Mouse (Mus musculus) intestine, postnatal 0 days (tissue): Measurements from ENCODE around the gene Gm3739. TPM values are rescaled to one million over a fixed set of nuclear protein-coding genes. Genes with fewer than 3 reads are reported as not detected.
"Not testable (repeated sequence)": the region's sequence is repeated elsewhere in the genome, so short reads cannot be mapped to it uniquely, and the experiment has no call there.

Experiments
- ATAC-seq: fragments of 200-750 bp; cut with Nextera tagmentation; 2 replicates; pipeline ENCODE4 v1.8.0; 2017; ENCODE audit warnings: mild to moderate bottlenecking, moderate TSS enrichment, moderate library complexity
- H3K27ac ChIP-seq: fragments of 300-500 bp; sonication (generic); 2 replicates; pipeline ENCODE4 v1.5.1; 2014; ENCODE audit warnings: mild to moderate bottlenecking, low read depth, low read length, moderate library complexity
- H3K27me3 ChIP-seq: fragments of 300-500 bp; sonication (generic); replicated peaks from 2 replicates; pipeline ENCODE4 v1.6.1; 2014; ENCODE audit warnings: low read length, mixed read lengths; ENCODE audit not compliant: control insufficient read depth, insufficient read depth
- H3K36me3 ChIP-seq: fragments of 300-500 bp; sonication (generic); 2 replicates; pipeline ENCODE4 v1.6.1; 2014; ENCODE audit warnings: mild to moderate bottlenecking, moderate library complexity; ENCODE audit not compliant: control insufficient read depth, insufficient read depth
- H3K4me1 ChIP-seq: fragments of 300-500 bp; sonication (generic); replicated peaks from 2 replicates; pipeline ENCODE4 v1.6.1; 2014; ENCODE audit warnings: antibody characterized with exemption, low read length, mixed read lengths; ENCODE audit not compliant: control insufficient read depth, insufficient read depth
- H3K4me2 ChIP-seq: fragments of 300-500 bp; sonication (generic); replicated peaks from 2 replicates; pipeline ENCODE4 v1.6.1; 2014; ENCODE audit warnings: low read depth, mild to moderate bottlenecking, moderate library complexity
- H3K4me3 ChIP-seq: fragments of 300-500 bp; sonication (generic); 2 replicates; pipeline ENCODE4 v1.5.1; 2014; ENCODE audit warnings: low read depth, low read length
- H3K9ac ChIP-seq: fragments of 300-500 bp; sonication (generic); 2 replicates; pipeline ENCODE4 v1.6.1; 2014; ENCODE audit warnings: mild to moderate bottlenecking, low read depth, low read length
- H3K9me3 ChIP-seq: fragments of 300-500 bp; sonication (generic); 2 replicates; pipeline ENCODE4 v1.6.1; 2016; ENCODE audit warnings: mixed run types; ENCODE audit not compliant: control insufficient read depth
- WGBS: fragments of 180-500 bp; shearing (Covaris S2); extraction: QIAGEN DNeasy Blood & Tissue Kit; methylation state at CpG from one replicate; pipeline ENCODE4 v1.1.7; 2014; 5-methylcytosine and 5-hydroxymethylcytosine counted together
- polyA plus RNA-seq: library from polyadenylated mRNA; unstranded; fragments of >200 nt; fragmentation: Nextera tagmentation; extraction: Ambion mirVana; gene quantifications from 2 replicates; pipeline ENCODE4 v1.2.1, GENCODE M21; 2015

Gm3739 gene
- polyA plus RNA-seq, result 0.24 and 0.27 TPM in 2 replicates

DNA sequence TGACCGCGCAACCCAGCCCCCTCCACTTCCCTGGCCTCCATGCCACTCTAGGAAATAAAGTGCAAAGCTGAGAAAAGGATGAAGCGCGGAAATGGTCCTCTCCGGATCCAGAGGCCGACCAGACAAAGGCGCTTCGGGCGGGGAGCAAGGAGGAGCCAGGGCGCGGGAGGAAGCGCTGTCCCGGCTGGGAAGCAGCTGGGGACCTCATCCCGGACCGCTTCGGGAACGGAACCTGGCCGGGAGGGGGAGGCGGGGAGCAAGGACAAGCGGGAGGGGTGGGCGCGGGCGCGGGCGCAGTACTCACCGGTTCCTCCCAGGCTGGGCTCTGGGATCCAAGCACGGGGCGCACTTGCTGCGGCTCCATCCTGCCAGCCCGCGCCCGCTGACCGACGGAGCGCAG, at the start of gene Gm3739:
Gm3739 (minus strand) TSS at position 389 of the 400 bp plus-strand sequence.
- Histone ChIP-seq H3K4me2 (peak within 1 kb of the TSS; percentile 62), H3K4me3 (peak within 1 kb of the TSS; percentile 38)
- not testable (repeated sequence) for H3K4me1 ChIP-seq, H3K9me3 ChIP-seq, H3K27me3 ChIP-seq, H3K36me3 ChIP-seq, H3K27ac ChIP-seq, ATAC-seq, H3K9ac ChIP-seq
- WGBS, result 0% methylated on average over 7 of the region's 35 CpGs

DNA sequence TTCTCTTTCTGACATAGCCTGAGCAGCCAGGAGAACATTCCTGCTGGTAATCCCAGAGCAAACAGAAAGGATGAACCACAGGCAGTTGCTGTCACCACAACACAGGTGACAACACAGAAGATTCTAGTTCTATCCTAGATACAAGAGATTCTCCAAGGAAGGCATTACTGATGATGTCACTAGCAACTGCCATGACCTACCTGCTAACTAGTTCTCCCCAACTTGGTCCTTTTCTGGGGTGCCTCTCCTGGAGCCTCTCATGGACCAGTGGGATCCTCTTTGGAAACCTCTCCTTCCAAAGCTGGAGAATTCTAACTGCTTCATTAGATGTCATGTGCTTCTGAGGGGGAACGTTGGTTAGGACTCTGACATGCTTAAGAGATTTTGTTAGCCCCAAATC, 17.4 kb upstream of the Gm3739 start, which contains the start of gene Gm5797:
Gm5797 (minus strand) TSS at position 101 of the 400 bp plus-strand sequence.
- not testable (repeated sequence) for H3K4me3 ChIP-seq, ATAC-seq, H3K4me1 ChIP-seq, H3K36me3 ChIP-seq, H3K9ac ChIP-seq, H3K4me2 ChIP-seq, H3K27me3 ChIP-seq, H3K27ac ChIP-seq, H3K9me3 ChIP-seq
- no CpG with 5 or more reads among the region's 1 CpGs for WGBS

DNA sequence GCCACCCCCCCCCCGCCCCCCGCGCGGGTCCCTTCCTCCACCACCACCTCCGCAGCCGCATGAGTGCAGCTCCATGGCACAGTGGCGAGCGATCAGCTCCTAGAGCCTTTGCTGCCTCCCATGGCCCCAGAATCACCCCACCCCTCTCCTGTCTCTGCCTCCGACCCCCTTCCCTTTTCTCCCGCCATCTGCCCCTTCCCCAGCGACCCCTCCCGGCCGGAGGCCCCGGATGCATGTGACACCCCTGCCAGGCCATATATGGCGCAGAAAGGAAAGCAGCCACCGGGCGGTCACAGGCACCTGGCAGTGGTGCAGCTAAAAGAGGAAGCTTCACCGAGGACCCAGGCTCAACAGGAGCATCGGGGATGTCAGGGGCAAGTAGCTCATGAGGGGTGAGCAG, 244 bp upstream of the Gm3739 start:
- WGBS, result 1% methylated on average over 12 of the region's 19 CpGs
- Histone ChIP-seq H3K4me3 (peak overlapping the region; percentile 38), H3K4me2 (peak overlapping the region; percentile 62)
- H3K27me3 ChIP-seq, H3K9me3 ChIP-seq, ATAC-seq, H3K36me3 ChIP-seq, H3K27ac ChIP-seq, H3K9ac ChIP-seq, H3K4me1 ChIP-seq: not testable (repeated sequence)

DNA sequence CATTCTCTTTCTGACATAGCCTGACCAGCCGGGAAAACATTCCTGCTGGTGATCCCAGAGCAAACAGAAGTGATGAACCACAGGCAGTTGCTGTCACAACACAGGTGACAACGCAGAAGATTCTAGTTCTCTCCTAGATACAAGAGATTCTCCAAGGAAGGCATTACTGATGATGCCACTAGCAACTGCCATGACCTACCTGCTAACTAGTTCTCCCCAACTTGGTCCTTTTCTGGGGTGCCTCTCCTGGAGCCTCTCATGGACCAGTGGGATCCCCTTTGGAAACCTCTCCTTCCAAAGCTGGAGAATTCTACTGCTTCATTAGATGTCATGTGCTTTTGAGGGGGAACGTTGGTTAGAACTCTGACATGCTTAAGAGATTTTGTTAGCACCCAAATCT, 50.2 kb downstream of the Gm3739 start, which contains the start of gene Gm3727:
Gm3727 (minus strand) TSS at position 101 of the 400 bp plus-strand sequence.
- not testable (repeated sequence) for H3K4me2 ChIP-seq, H3K4me1 ChIP-seq, ATAC-seq, H3K27ac ChIP-seq, H3K9ac ChIP-seq, H3K9me3 ChIP-seq, H3K27me3 ChIP-seq, H3K36me3 ChIP-seq, H3K4me3 ChIP-seq
- WGBS, result 49% methylated on average over 3 of the region's 3 CpGs

Other genes with a start within 250 kb of the Gm3739 start
- gene Gm3696, start 214.4 kb downstream of the Gm3739 start, polyA plus RNA-seq, result 0.30 and 0.44 TPM in 2 replicates
- gene Gm6676, start 189.6 kb downstream of the Gm3739 start, polyA plus RNA-seq, result not detected in 2 replicates
- 0.78 and 0.99 TPM in 2 replicates for gene Gm3512, start 140.5 kb downstream of the Gm3739 start, polyA plus RNA-seq
- gene Gm16434, start 120.5 kb downstream of the Gm3739 start, polyA plus RNA-seq, result not detected in 2 replicates
- not detected in 2 replicates for gene Gm3727, start 50.3 kb downstream of the Gm3739 start, polyA plus RNA-seq
- gene Gm5797, start 17.3 kb upstream of the Gm3739 start, polyA plus RNA-seq, result not detected in 2 replicates
- gene Gm8374, start 50.1 kb upstream of the Gm3739 start, polyA plus RNA-seq, result not detected in 2 replicates
- 0.14 TPM in 1 of 2 replicates, not detected in the other for gene Gm3755, start 135.9 kb upstream of the Gm3739 start, polyA plus RNA-seq
- 0.08 TPM in 1 of 2 replicates, not detected in the other for gene Gm3752, start 168.7 kb upstream of the Gm3739 start, polyA plus RNA-seq